Mouse (Mus musculus): Measurements from ENCODE around the gene Pigx. TPM values are rescaled to one million over a fixed set of nuclear protein-coding genes. Genes with fewer than 3 reads are reported as not detected.
"Not testable (repeated sequence)": the region's sequence is repeated elsewhere in the genome, so short reads cannot be mapped to it uniquely, and the experiment has no call there.

The Pigx gene
- total RNA-seq, 2 experiments from 2014 or later, result 57.9 to 106 TPM

- ATAC-seq (replicated peaks; ENCODE audit: poor library complexity), result 0 out of 2 replicates have a peak, but pooled peaks have one; percentile 21
These were observed 11.6 kb upstream of the Pigx start for GRCm38 (mm10) chr16:32110951-32111699.

- no peak for ATAC-seq (replicated peaks; ENCODE audit: poor library complexity)
These were observed 9.0 kb upstream of the Pigx start for GRCm38 (mm10) chr16:32108578-32108977.

- peak; percentile 59 for ATAC-seq (replicated peaks; ENCODE audit: poor library complexity)
These were observed 8.6 kb upstream of the Pigx start for GRCm38 (mm10) chr16:32108170-32108569.

GRCm38 (mm10) chr16:32107342-32108045 is 8.0 kb upstream of the Pigx start:
- ATAC-seq (replicated peaks; ENCODE audit: poor library complexity), result peak; percentile 61

- ATAC-seq (replicated peaks; ENCODE audit: poor library complexity), result no peak
These were observed 6.2 kb upstream of the Pigx start for GRCm38 (mm10) chr16:32105698-32106097.

- ATAC-seq (replicated peaks; ENCODE audit: poor library complexity), result peak; percentile 55
These were observed 2.8 kb upstream of the Pigx start for GRCm38 (mm10) chr16:32102295-32102694.

GRCm38 (mm10) chr16:32098897-32099637 is 473 bp downstream of the Pigx start:
- ATAC-seq (replicated peaks; ENCODE audit: poor library complexity), result peak; percentile 20; the same call in 1 of the 2 replicates

- not testable (repeated sequence) for ATAC-seq (replicated peaks; ENCODE audit: poor library complexity)
These were observed 1.8 kb downstream of the Pigx start for GRCm38 (mm10) chr16:32097757-32098156.

GRCm38 (mm10) chr16:32091466-32091865 is 8.1 kb downstream of the Pigx start:
- ATAC-seq (replicated peaks; ENCODE audit: poor library complexity), result no peak

- ATAC-seq (replicated peaks; ENCODE audit: poor library complexity), result peak; percentile 60
These were observed 11.7 kb downstream of the Pigx start for GRCm38 (mm10) chr16:32087629-32088443.

GRCm38 (mm10) chr16:32078991-32079511 is 20.5 kb downstream of the Pigx start, which contains the start of gene Pak2:
TSS of gene Pak2 (minus strand) at chr16:32079342.
- peak; percentile 92 for ATAC-seq (replicated peaks; ENCODE audit: poor library complexity)

- ATAC-seq (replicated peaks; ENCODE audit: poor library complexity), result peak; percentile 12
These were observed 21.0 kb downstream of the Pigx start for GRCm38 (mm10) chr16:32078408-32078990.

GRCm38 (mm10) chr16:32077648-32078407 is 21.7 kb downstream of the Pigx start:
- no peak for ATAC-seq (replicated peaks; ENCODE audit: poor library complexity)

- no peak for ATAC-seq (replicated peaks; ENCODE audit: poor library complexity)
These were observed 23.1 kb downstream of the Pigx start for GRCm38 (mm10) chr16:32076406-32076805.

- ATAC-seq (replicated peaks; ENCODE audit: poor library complexity), result no peak
These were observed 23.8 kb downstream of the Pigx start for GRCm38 (mm10) chr16:32075762-32076161.

- not testable (repeated sequence) for ATAC-seq (replicated peaks; ENCODE audit: poor library complexity)
These were observed 29.5 kb downstream of the Pigx start for GRCm38 (mm10) chr16:32070070-32070469.

- ATAC-seq (replicated peaks; ENCODE audit: poor library complexity), result no peak
These were observed 30.9 kb downstream of the Pigx start for GRCm38 (mm10) chr16:32068389-32069300.

GRCm38 (mm10) chr16:32066899-32067298 is 32.6 kb downstream of the Pigx start:
- no peak for ATAC-seq (replicated peaks; ENCODE audit: poor library complexity)
